Mouse (Mus musculus): ENCODE measurements around the gene Nme4. TPM values are rescaled to one million over a fixed set of nuclear protein-coding genes. Genes with fewer than 3 reads are reported as not detected.
"Not testable (repeated sequence)": the region's sequence is repeated elsewhere in the genome, so short reads cannot be mapped to it uniquely, and the experiment has no call there.

Gene Nme4
- polyA plus RNA-seq, 1 experiment from 2014 or later = 58.8 TPM

- peak within 1 kb of the TSS; percentile 77 for H3K4me3 ChIP-seq (replicated peaks)
- H3K9ac ChIP-seq = peak within 1 kb of the TSS; percentile 80
- DNase-seq = peak; percentile 62
- 0 out of 2 replicates have a peak within 1 kb of the TSS, but pooled peaks have one; percentile 9 for H3K27ac ChIP-seq
- under 1% methylated on average over 63 of the region's 75 CpGs for WGBS (ENCODE audit: insufficient replicate concordance)
- peak within 1 kb of the TSS; percentile 93 for H3K4me2 ChIP-seq
- H3K9me3 ChIP-seq (replicated peaks) = no peaks in the 10 kb centered on the region
- H3K36me3 ChIP-seq = no peaks in the 10 kb centered on the region
- peaks cover 90% of the 10 kb centered on the region for H3K27me3 ChIP-seq
- ATAC-seq (ENCODE audit: low read depth) = peak; percentile 70
- peaks cover 30% of the 10 kb centered on the region for H3K4me1 ChIP-seq (replicated peaks)
Observed at GRCm38 (mm10) chr17:26113181-26113948, 18.0 kb upstream of the Nme4 start, which contains the start of gene Tmem8. TSS of gene Tmem8 (plus strand) at chr17:26113299.

- Histone ChIP-seq H3K27ac (no peak overlapping the region), H3K4me1 (replicated peaks) (peaks cover 30% of the 10 kb centered on the region), H3K4me3 (replicated peaks) (peak overlapping the region; percentile 77), H3K9ac (peak overlapping the region; percentile 80), H3K9me3 (replicated peaks) (no peaks in the 10 kb centered on the region), H3K36me3 (no peaks in the 10 kb centered on the region), H3K4me2 (peak overlapping the region; percentile 93), H3K27me3 (peaks cover 84% of the 10 kb centered on the region)
- DNase-seq (no peak), ATAC-seq (ENCODE audit: low read depth) (no peak)
- 16% methylated on average over 14 of the region's 14 CpGs for WGBS (ENCODE audit: insufficient replicate concordance)
Observed at GRCm38 (mm10) chr17:26112751-26113150, 17.3 kb upstream of the Nme4 start.

DNA sequence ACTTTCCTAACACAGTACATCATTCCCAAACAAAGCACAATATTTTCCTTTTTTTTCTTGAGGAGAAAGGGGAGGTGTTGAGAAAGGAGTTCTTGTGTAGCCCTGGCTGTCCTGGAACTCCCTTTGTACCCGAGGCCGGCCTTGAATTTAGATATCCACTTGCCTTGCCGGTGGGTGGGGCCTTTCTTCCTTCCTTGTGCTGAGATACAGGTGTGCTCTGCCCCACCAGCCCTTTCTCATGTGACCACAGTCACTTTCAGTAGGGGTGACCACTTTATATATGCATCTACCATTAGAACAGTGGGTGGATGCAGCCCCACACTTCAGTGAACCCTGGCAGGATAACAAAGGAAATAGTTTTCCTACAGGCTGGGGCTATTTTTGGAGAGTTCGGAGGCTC lies 16.3 kb upstream of the Nme4 start:
- WGBS (ENCODE audit: insufficient replicate concordance) = 37% methylated on average over 4 of the region's 4 CpGs
- H3K36me3 ChIP-seq = no peaks in the 10 kb centered on the region
- H3K4me1 ChIP-seq (replicated peaks) = peaks cover 29% of the 10 kb centered on the region
- ATAC-seq (ENCODE audit: low read depth) = no peak
- H3K4me3 ChIP-seq (replicated peaks) = no peak overlapping the region
- no peak for DNase-seq
- no peak overlapping the region for H3K4me2 ChIP-seq
- H3K27ac ChIP-seq = no peak overlapping the region
- H3K9ac ChIP-seq = no peak overlapping the region
- peaks cover 74% of the 10 kb centered on the region for H3K27me3 ChIP-seq
- H3K9me3 ChIP-seq (replicated peaks) = no peaks in the 10 kb centered on the region

DNA sequence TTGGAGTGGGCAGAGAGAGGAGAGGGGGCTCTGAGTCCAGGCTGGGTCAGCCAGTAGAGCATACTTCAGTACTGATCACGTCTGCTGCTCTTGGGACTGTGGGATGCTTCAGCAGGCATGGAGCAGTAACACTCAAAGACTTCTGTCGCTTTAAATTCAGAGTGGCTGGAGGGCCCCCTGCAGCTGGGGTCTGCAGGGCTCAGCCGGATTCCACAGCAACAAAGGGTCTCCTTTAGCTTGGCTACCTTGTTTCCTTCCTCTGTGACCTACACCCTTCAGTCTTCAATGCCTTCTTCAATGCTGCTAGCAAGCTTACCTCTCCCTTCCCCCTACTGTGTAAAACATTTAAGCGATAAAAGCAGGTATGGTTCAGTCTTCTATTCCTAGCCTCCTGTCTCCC lies 15.6 kb upstream of the Nme4 start:
- whole genome bisulfite sequencing (ENCODE audit: insufficient replicate concordance) = 21% methylated on average over 4 of the region's 4 CpGs
- Histone ChIP-seq H3K9ac (no peak overlapping the region), H3K36me3 (no peaks in the 10 kb centered on the region), H3K27ac (no peak overlapping the region), H3K27me3 (peaks cover 67% of the 10 kb centered on the region), H3K9me3 (replicated peaks) (no peaks in the 10 kb centered on the region), H3K4me3 (replicated peaks) (no peak overlapping the region), H3K4me1 (replicated peaks) (peaks cover 23% of the 10 kb centered on the region), H3K4me2 (no peak overlapping the region)
- DNase-seq (no peak), ATAC-seq (ENCODE audit: low read depth) (no peak)

- 28% methylated on average over 4 of the region's 4 CpGs for WGBS (ENCODE audit: insufficient replicate concordance)
- no peak overlapping the region for H3K9ac ChIP-seq
- peaks cover 58% of the 10 kb centered on the region for H3K27me3 ChIP-seq
- no peaks in the 10 kb centered on the region for H3K36me3 ChIP-seq
- H3K4me1 ChIP-seq (replicated peaks) = peaks cover 18% of the 10 kb centered on the region
- no peak overlapping the region for H3K4me2 ChIP-seq
- DNase-seq (no peak), ATAC-seq (ENCODE audit: low read depth) (no peak)
- no peak overlapping the region for H3K4me3 ChIP-seq (replicated peaks)
- H3K27ac ChIP-seq = no peak overlapping the region
- H3K9me3 ChIP-seq (replicated peaks) = no peaks in the 10 kb centered on the region
Observed at GRCm38 (mm10) chr17:26110156-26110555, 14.8 kb upstream of the Nme4 start.

DNA sequence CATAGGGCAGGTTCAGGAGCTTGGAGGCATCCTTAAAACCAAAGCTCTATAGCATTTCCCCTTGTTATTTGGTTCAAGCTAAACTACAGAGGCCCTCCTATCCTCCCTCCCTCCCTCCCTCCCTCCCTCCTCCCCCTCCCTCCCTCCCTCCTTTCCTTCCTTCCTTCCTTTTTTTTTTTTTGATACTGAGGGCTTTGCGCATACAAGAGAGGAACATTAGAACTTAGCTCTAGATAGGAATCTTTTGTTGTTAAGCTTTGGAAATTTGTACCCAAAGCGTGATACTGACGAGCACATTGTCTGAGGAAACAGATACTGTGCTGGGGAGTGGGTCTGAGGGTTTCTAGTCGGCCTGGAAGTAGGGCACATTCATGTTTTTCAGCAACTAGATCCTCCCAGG lies 10.2 kb upstream of the Nme4 start:
- whole genome bisulfite sequencing (ENCODE audit: insufficient replicate concordance) = 32% methylated on average over 4 of the region's 4 CpGs
- DNase-seq = no peak

GRCm38 (mm10) chr17:26101478-26101877 lies 6.1 kb upstream of the Nme4 start:
- peaks cover 11% of the 10 kb centered on the region for H3K4me1 ChIP-seq (replicated peaks)
- no peak overlapping the region for H3K27ac ChIP-seq
- H3K27me3 ChIP-seq = no peaks in the 10 kb centered on the region
- H3K4me2 ChIP-seq = no peak overlapping the region
- 54% methylated on average over 4 of the region's 4 CpGs for WGBS (ENCODE audit: insufficient replicate concordance)
- H3K36me3 ChIP-seq = no peaks in the 10 kb centered on the region
- no peak for DNase-seq
- no peaks in the 10 kb centered on the region for H3K9me3 ChIP-seq (replicated peaks)
- peak; percentile 79 for ATAC-seq (ENCODE audit: low read depth)
- no peak overlapping the region for H3K9ac ChIP-seq
- no peak overlapping the region for H3K4me3 ChIP-seq (replicated peaks)

More for the DNA sequence above, 10.2 kb upstream of the Nme4 start:
- Histone ChIP-seq H3K4me2 (no peak overlapping the region), H3K9me3 (replicated peaks) (no peaks in the 10 kb centered on the region), H3K27me3 (peaks cover 13% of the 10 kb centered on the region), H3K36me3 (no peaks in the 10 kb centered on the region), H3K9ac (no peak overlapping the region), H3K27ac (no peak overlapping the region), H3K4me1 (replicated peaks) (peaks cover 11% of the 10 kb centered on the region), H3K4me3 (replicated peaks) (no peak overlapping the region)
- no peak for ATAC-seq (ENCODE audit: low read depth)

DNA sequence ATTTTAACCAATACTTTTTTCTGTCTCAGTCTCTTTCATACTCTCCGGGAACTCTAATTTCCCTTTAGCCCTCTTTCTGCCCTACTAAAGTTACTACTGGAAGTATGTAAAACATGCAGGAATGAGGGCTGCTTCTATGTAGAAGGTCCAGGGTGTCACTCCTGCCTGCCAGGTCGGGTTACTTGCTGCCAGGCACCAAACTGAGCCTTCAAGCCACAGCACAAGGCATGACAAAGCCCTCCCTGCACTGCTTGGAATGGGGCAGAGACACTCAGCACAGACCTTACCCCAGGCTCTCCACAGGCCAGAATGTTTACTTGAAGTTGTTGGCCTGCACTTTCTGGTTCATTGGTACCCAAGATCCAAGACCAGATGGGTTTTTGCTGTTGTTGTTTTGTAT lies 4.8 kb upstream of the Nme4 start:
- Histone ChIP-seq H3K4me2 (no peak overlapping the region), H3K9ac (no peak overlapping the region), H3K36me3 (no peaks in the 10 kb centered on the region), H3K4me1 (replicated peaks) (peaks cover 23% of the 10 kb centered on the region), H3K4me3 (replicated peaks) (no peak overlapping the region), H3K9me3 (replicated peaks) (no peaks in the 10 kb centered on the region), H3K27me3 (no peaks in the 10 kb centered on the region), H3K27ac (no peak overlapping the region)
- no peak for ATAC-seq (ENCODE audit: low read depth)
- no peak for DNase-seq
- 41% methylated on average over 2 of the region's 2 CpGs for WGBS (ENCODE audit: insufficient replicate concordance)

- not testable (repeated sequence) for H3K36me3 ChIP-seq; H3K9ac ChIP-seq; H3K27ac ChIP-seq; H3K4me3 ChIP-seq (replicated peaks); H3K4me2 ChIP-seq; H3K27me3 ChIP-seq; ATAC-seq (ENCODE audit: low read depth); H3K9me3 ChIP-seq (replicated peaks); DNase-seq
- WGBS (ENCODE audit: insufficient replicate concordance) = 51% methylated on average over 3 of the region's 3 CpGs
- peaks cover 31% of the 10 kb centered on the region for H3K4me1 ChIP-seq (replicated peaks)
Observed at GRCm38 (mm10) chr17:26099316-26099715, 3.9 kb upstream of the Nme4 start.

GRCm38 (mm10) chr17:26098461-26098860 lies 3.1 kb upstream of the Nme4 start:
- 0 out of 2 replicates have a peak, but pooled peaks cover under 1% of the 10 kb centered on the region for H3K36me3 ChIP-seq
- DNase-seq = no peak
- no peak overlapping the region for H3K4me2 ChIP-seq
- no peaks in the 10 kb centered on the region for H3K27me3 ChIP-seq
- H3K4me3 ChIP-seq (replicated peaks) = no peak overlapping the region
- H3K27ac ChIP-seq = no peak overlapping the region
- peaks cover 40% of the 10 kb centered on the region for H3K4me1 ChIP-seq (replicated peaks)
- no peak for ATAC-seq (ENCODE audit: low read depth)
- WGBS (ENCODE audit: insufficient replicate concordance) = 73% methylated on average over 7 of the region's 7 CpGs
- no peak overlapping the region for H3K9ac ChIP-seq
- no peaks in the 10 kb centered on the region for H3K9me3 ChIP-seq (replicated peaks)

- Histone ChIP-seq H3K9ac (peak overlapping the region; percentile 77), H3K4me3 (replicated peaks) (peak overlapping the region; percentile 71), H3K27me3 (no peaks in the 10 kb centered on the region), H3K9me3 (replicated peaks) (no peaks in the 10 kb centered on the region), H3K36me3 (peaks cover 15% of the 10 kb centered on the region), H3K27ac (peak overlapping the region; percentile 81), H3K4me1 (replicated peaks) (peaks cover 45% of the 10 kb centered on the region), H3K4me2 (peak overlapping the region; percentile 95)
- DNase-seq (no peak), ATAC-seq (ENCODE audit: low read depth) (no peak)
- WGBS (ENCODE audit: insufficient replicate concordance) = 18% methylated on average over 9 of the region's 9 CpGs
Observed at GRCm38 (mm10) chr17:26094531-26095110, 781 bp downstream of the Nme4 start.
